Mouse (Mus musculus): ENCODE measurements around the gene Scp2. TPM values are rescaled to one million over a fixed set of nuclear protein-coding genes. Genes with fewer than 3 reads are reported as not detected.

Scp2 gene
- polyA plus RNA-seq, 1 experiment = 19.3 TPM

DNA sequence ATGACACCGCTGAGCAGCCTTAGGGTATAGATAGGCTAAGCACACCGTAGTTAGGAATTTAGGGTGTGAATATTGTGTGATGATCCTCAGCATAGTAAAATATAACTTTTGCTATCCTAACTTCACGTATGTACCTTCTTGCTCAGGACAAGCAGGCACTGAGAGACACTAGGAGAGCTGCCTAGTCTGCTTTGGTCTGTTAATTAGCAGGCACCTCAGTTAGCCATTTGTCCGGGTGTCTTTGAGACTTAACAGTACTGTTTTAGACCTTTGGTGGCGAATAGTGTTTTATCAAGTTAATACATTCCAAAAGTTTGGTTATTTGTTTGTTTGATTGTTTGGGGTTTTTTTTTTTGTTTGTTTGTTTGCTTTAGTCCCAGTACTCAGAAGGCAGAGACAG lies 17.3 kb downstream of the Scp2 start:
- no peak for TF ChIP-seq POLR2A (IDR thresholded peaks at IDR 0.05; ENCODE audit: control insufficient read depth, low read depth, low read length)
- no peak for TF ChIP-seq CTCF (IDR thresholded peaks at IDR 0.05; ENCODE audit: control insufficient read depth, insufficient read depth, insufficient replicate concordance, low read depth, low read length)
- no peaks in the 10 kb centered on the region for H3K27me3 ChIP-seq (ENCODE audit: control insufficient read depth, insufficient read depth, low read length)
- H3K27ac ChIP-seq (ENCODE audit: control insufficient read depth, insufficient read depth, low read depth, low read length) = no peak overlapping the region
- H3K4me3 ChIP-seq (ENCODE audit: control insufficient read depth, low read depth, low read length) = no peak overlapping the region
- H3K36me3 ChIP-seq (ENCODE audit: control insufficient read depth, insufficient read depth, low read length) = no peaks in the 10 kb centered on the region
- no peaks in the 10 kb centered on the region for H3K4me1 ChIP-seq (ENCODE audit: control insufficient read depth, insufficient read depth, low read length)

DNA sequence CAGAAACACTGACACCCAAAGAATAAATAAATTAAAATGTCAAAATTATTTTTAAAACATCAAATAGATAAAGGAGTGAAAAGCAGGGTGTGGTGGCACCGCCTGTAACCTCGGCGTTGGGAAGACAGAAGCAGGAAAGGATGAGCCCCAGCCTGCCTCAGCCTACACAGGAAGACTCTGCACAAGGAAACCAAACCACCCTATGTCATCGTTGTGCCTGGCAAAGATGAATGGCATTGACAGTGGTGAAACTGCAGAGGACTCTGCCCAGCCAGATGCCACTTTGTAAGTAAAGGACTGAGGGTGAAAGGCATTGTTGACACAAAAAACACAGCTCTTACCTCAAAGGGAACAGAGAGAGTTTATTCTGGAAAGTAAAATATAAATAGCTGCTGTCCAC lies 18.5 kb downstream of the Scp2 start:
- Histone ChIP-seq H3K36me3 (ENCODE audit: control insufficient read depth, insufficient read depth, low read length) (no peaks in the 10 kb centered on the region), H3K27me3 (ENCODE audit: control insufficient read depth, insufficient read depth, low read length) (no peaks in the 10 kb centered on the region), H3K4me3 (ENCODE audit: control insufficient read depth, low read depth, low read length) (no peak overlapping the region), H3K27ac (ENCODE audit: control insufficient read depth, insufficient read depth, low read depth, low read length) (no peak overlapping the region), H3K4me1 (ENCODE audit: control insufficient read depth, insufficient read depth, low read length) (no peaks in the 10 kb centered on the region)
- TF ChIP-seq POLR2A (IDR thresholded peaks at IDR 0.05; ENCODE audit: control insufficient read depth, low read depth, low read length) = no peak
- TF ChIP-seq CTCF (IDR thresholded peaks at IDR 0.05; ENCODE audit: control insufficient read depth, insufficient read depth, insufficient replicate concordance, low read depth, low read length) = no peak

DNA sequence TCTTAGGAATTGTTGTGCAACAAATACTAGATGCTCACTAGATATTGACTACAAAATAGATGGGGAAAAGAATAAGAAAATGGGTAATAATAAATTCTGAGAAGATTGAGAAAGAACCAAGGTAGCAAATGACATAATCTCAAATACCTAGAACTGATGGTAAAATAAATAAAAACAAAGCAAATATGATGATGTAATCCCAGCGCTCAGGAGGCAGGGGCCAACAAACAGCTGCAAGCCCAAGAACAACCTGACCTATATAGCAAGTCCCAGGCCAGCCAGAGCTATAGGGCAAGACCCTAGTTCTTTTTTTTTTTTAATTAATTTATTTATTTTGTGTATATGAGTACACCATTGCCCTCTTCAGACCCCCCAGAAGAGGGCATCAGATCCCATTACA lies 20.7 kb downstream of the Scp2 start:
- no peak overlapping the region for H3K27ac ChIP-seq (ENCODE audit: control insufficient read depth, insufficient read depth, low read depth, low read length)
- H3K4me3 ChIP-seq (ENCODE audit: control insufficient read depth, low read depth, low read length) = no peak overlapping the region
- no peaks in the 10 kb centered on the region for H3K36me3 ChIP-seq (ENCODE audit: control insufficient read depth, insufficient read depth, low read length)
- no peaks in the 10 kb centered on the region for H3K4me1 ChIP-seq (ENCODE audit: control insufficient read depth, insufficient read depth, low read length)
- H3K27me3 ChIP-seq (ENCODE audit: control insufficient read depth, insufficient read depth, low read length) = no peaks in the 10 kb centered on the region
- no peak for TF ChIP-seq CTCF (IDR thresholded peaks at IDR 0.05; ENCODE audit: control insufficient read depth, insufficient read depth, insufficient replicate concordance, low read depth, low read length)

DNA sequence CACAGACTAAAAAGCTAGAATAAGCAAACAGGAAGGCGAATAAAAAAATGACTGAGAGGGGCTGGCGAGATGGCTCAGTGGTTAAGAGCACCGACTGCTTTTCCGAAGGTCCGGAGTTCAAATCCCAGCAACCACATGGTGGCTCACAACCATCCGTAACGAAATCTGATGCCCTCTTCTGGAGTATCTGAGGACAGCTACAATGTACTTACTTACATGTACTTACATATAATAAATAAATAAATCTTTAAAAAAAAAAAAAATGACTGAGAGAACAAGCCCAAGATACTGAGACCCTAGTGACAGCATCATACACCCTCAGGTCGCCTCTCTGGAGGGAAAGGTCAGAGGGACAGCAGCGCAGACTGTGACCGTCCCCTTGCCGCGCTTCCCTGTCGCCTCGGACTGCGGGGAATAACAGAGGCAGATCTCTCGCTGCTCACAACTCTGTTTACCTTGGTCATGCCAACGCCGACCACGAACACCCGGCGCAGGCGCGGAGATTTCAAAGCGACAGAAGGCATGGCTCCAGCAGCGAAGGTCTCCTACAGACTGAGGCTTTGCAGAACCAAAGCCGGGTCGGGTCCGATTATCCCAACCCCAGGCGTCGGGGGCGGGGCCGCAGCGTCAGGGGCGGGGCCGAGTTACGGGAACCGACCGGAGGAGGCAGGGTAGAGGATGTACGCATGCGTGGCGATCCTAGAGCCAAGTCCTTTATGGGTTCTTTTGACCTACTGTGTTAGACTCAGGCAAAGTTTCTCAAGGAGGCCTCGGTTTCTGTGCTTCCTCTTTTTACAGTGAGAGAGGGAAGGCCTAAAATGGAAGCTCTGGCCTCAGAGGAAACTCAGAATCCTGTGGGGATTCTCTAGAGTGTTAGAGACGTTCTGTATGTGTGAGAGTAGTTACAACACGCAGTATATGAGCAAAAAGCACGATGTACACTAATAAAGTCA lies 26.6 kb downstream of the Scp2 start:
- H3K4me1 ChIP-seq (ENCODE audit: control insufficient read depth, insufficient read depth, low read length) = peaks cover 2% of the 10 kb centered on the region; the same call in 1 of the 2 replicates
- peak overlapping the region; percentile 54; the same call in 1 of the 2 replicates for H3K27ac ChIP-seq (ENCODE audit: control insufficient read depth, insufficient read depth, low read depth, low read length)
- TF ChIP-seq POLR2A (IDR thresholded peaks at IDR 0.05; ENCODE audit: control insufficient read depth, low read depth, low read length) (peak; percentile 54), CTCF (IDR thresholded peaks at IDR 0.05; ENCODE audit: control insufficient read depth, insufficient read depth, insufficient replicate concordance, low read depth, low read length) (no peak)
- no peaks in the 10 kb centered on the region for H3K27me3 ChIP-seq (ENCODE audit: control insufficient read depth, insufficient read depth, low read length)
- peak overlapping the region; percentile 98 for H3K4me3 ChIP-seq (ENCODE audit: control insufficient read depth, low read depth, low read length)
- H3K36me3 ChIP-seq (ENCODE audit: control insufficient read depth, insufficient read depth, low read length) = no peaks in the 10 kb centered on the region

DNA sequence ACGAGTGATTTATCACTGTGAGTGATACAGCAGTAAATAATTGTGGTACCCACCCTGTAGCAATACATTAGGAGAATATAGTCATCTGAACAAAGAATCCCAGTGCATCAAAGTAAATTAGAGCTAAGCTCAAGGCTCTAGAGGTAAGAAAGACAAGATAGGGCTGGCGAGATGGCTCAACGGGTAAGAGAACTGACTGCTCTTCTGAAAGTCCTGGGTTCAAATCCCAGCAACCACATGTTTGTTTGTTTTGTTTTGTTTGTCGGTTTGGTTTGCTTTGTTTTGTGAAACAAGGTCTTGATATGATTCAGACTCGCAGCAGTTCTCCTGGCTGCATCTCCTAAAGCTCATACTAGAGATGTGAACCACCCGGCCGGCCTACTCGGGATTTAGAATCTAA lies 27.3 kb downstream of the Scp2 start:
- no peaks in the 10 kb centered on the region for H3K36me3 ChIP-seq (ENCODE audit: control insufficient read depth, insufficient read depth, low read length)
- peaks cover 2% of the 10 kb centered on the region; the same call in 1 of the 2 replicates for H3K4me1 ChIP-seq (ENCODE audit: control insufficient read depth, insufficient read depth, low read length)
- H3K27ac ChIP-seq (ENCODE audit: control insufficient read depth, insufficient read depth, low read depth, low read length) = no peak overlapping the region
- TF ChIP-seq POLR2A (IDR thresholded peaks at IDR 0.05; ENCODE audit: control insufficient read depth, low read depth, low read length) = no peak
- TF ChIP-seq CTCF (IDR thresholded peaks at IDR 0.05; ENCODE audit: control insufficient read depth, insufficient read depth, insufficient replicate concordance, low read depth, low read length) = no peak
- peak overlapping the region; percentile 54; the same call in 1 of the 2 replicates for H3K4me3 ChIP-seq (ENCODE audit: control insufficient read depth, low read depth, low read length)
- no peaks in the 10 kb centered on the region for H3K27me3 ChIP-seq (ENCODE audit: control insufficient read depth, insufficient read depth, low read length)

DNA sequence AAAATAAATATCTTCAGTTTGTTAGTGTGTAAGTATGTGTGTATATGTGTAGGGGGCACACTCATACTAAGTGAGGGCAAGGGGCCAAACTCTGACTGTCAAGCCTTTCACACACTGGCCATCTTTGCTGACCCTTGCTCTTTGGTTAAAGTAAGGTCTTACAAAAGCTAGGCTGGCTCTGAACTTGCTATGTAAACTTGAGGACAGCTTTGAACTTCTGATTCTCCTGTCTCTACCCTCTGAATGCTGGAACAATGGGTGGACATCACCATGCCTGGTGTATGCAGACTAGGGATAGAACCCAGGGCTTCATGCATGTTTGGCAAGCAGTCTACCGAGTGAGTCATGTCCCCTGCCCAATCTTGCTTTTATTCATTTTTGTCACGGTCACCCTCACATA lies 28.3 kb downstream of the Scp2 start:
- H3K4me1 ChIP-seq (ENCODE audit: control insufficient read depth, insufficient read depth, low read length) = peaks cover 2% of the 10 kb centered on the region; the same call in 1 of the 2 replicates
- H3K36me3 ChIP-seq (ENCODE audit: control insufficient read depth, insufficient read depth, low read length) = no peaks in the 10 kb centered on the region
- no peak for TF ChIP-seq POLR2A (IDR thresholded peaks at IDR 0.05; ENCODE audit: control insufficient read depth, low read depth, low read length)
- TF ChIP-seq CTCF (IDR thresholded peaks at IDR 0.05; ENCODE audit: control insufficient read depth, insufficient read depth, insufficient replicate concordance, low read depth, low read length) = no peak
- no peak overlapping the region for H3K4me3 ChIP-seq (ENCODE audit: control insufficient read depth, low read depth, low read length)
- H3K27ac ChIP-seq (ENCODE audit: control insufficient read depth, insufficient read depth, low read depth, low read length) = no peak overlapping the region
- H3K27me3 ChIP-seq (ENCODE audit: control insufficient read depth, insufficient read depth, low read length) = no peaks in the 10 kb centered on the region

DNA sequence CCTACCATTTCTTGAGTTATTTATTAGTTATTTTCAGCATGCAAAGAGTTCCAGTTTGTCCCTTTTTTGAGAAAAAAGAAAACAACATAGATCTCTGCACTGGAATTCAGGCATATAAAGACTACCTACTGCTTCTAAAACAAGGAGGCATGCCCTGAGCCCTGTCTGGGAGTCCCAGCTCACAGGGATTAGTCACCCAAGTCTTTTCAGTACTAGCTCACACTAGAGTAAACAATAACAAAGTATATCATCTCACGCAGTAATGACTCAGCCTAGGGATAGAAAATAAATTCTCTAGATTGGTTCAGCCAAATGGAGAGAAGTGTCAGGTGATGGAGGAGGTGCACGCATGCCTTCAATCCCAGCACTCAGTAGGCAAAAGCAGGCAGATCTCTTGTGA lies 34.1 kb downstream of the Scp2 start:
- Histone ChIP-seq H3K27me3 (ENCODE audit: control insufficient read depth, insufficient read depth, low read length) (no peaks in the 10 kb centered on the region), H3K4me3 (ENCODE audit: control insufficient read depth, low read depth, low read length) (no peak overlapping the region), H3K36me3 (ENCODE audit: control insufficient read depth, insufficient read depth, low read length) (no peaks in the 10 kb centered on the region), H3K4me1 (ENCODE audit: control insufficient read depth, insufficient read depth, low read length) (no peaks in the 10 kb centered on the region), H3K27ac (ENCODE audit: control insufficient read depth, insufficient read depth, low read depth, low read length) (no peak overlapping the region)
- no peak for TF ChIP-seq CTCF (IDR thresholded peaks at IDR 0.05; ENCODE audit: control insufficient read depth, insufficient read depth, insufficient replicate concordance, low read depth, low read length)
- TF ChIP-seq POLR2A (IDR thresholded peaks at IDR 0.05; ENCODE audit: control insufficient read depth, low read depth, low read length) = no peak
